Mouse (Mus musculus): ENCODE data around the gene Myt1l. TPM values are rescaled to one million over a fixed set of nuclear protein-coding genes. Genes with fewer than 3 reads are reported as not detected.

Gene Myt1l
- polyA plus RNA-seq, 1 experiment = not detected

GRCm38 (mm10) chr12:29639543-29640196, 111.5 kb downstream of the Myt1l start:
- DNase-seq = no peak
- 74% methylated on average over 11 of the region's 11 CpGs for WGBS
- Histone ChIP-seq H3K4me3 (ENCODE audit: insufficient read depth, low read depth, low read length) (no peak overlapping the region), H3K27ac (ENCODE audit: insufficient read depth, low read depth, low read length) (no peak overlapping the region), H3K36me3 (ENCODE audit: control insufficient read depth, insufficient read depth, low read length) (no peaks in the 10 kb centered on the region), H3K4me1 (ENCODE audit: control insufficient read depth, insufficient read depth, low read length) (no peaks in the 10 kb centered on the region), H3K27me3 (replicated peaks; ENCODE audit: control insufficient read depth, insufficient read depth, low read length) (no peaks in the 10 kb centered on the region)
- TF ChIP-seq CTCF (conservative IDR thresholded peaks at IDR 0.05; ENCODE audit: insufficient read depth, insufficient read length, low read depth, low read length) = no peak
- no peak for TF ChIP-seq POLR2A (IDR thresholded peaks at IDR 0.05; ENCODE audit: low read depth, low read length)

DNA sequence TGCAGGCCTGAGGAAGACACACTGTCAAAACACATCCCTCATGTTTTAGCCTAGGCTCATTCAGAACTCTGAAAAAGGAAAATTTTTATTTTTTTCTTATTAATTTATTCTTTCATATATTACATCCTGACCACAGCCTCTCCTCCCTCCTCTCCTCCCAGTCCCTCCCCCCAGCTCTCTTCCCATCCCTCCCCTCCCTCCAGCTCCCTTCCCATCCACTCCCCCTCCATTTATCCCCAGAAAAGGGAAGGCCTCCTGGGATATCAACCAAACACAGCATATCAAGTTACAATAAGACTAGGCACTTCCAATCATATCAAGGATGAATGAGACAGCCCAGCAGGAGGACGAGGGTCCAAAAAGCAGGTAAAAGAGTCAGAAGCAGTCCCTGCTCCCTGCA, 112.0 kb downstream of the Myt1l start:
- Histone ChIP-seq H3K36me3 (ENCODE audit: control insufficient read depth, insufficient read depth, low read length) (no peaks in the 10 kb centered on the region), H3K4me1 (ENCODE audit: control insufficient read depth, insufficient read depth, low read length) (no peaks in the 10 kb centered on the region), H3K27ac (ENCODE audit: insufficient read depth, low read depth, low read length) (no peak overlapping the region), H3K4me3 (ENCODE audit: insufficient read depth, low read depth, low read length) (no peak overlapping the region), H3K27me3 (replicated peaks; ENCODE audit: control insufficient read depth, insufficient read depth, low read length) (no peaks in the 10 kb centered on the region)
- TF ChIP-seq CTCF (conservative IDR thresholded peaks at IDR 0.05; ENCODE audit: insufficient read depth, insufficient read length, low read depth, low read length) = no peak
- no peak for TF ChIP-seq POLR2A (IDR thresholded peaks at IDR 0.05; ENCODE audit: low read depth, low read length)
- DNase-seq = no peak
- WGBS = 76% methylated on average over 1 of the region's 1 CpGs

GRCm38 (mm10) chr12:29642915-29643314, 114.7 kb downstream of the Myt1l start:
- Histone ChIP-seq H3K27me3 (replicated peaks; ENCODE audit: control insufficient read depth, insufficient read depth, low read length) (no peaks in the 10 kb centered on the region), H3K4me3 (ENCODE audit: insufficient read depth, low read depth, low read length) (no peak overlapping the region), H3K36me3 (ENCODE audit: control insufficient read depth, insufficient read depth, low read length) (no peaks in the 10 kb centered on the region), H3K27ac (ENCODE audit: insufficient read depth, low read depth, low read length) (no peak overlapping the region), H3K4me1 (ENCODE audit: control insufficient read depth, insufficient read depth, low read length) (no peaks in the 10 kb centered on the region)
- TF ChIP-seq CTCF (conservative IDR thresholded peaks at IDR 0.05; ENCODE audit: insufficient read depth, insufficient read length, low read depth, low read length) = no peak
- no peak for TF ChIP-seq POLR2A (IDR thresholded peaks at IDR 0.05; ENCODE audit: low read depth, low read length)
- 7% methylated on average over 4 of the region's 4 CpGs for WGBS
- DNase-seq = no peak

GRCm38 (mm10) chr12:29644091-29644490, 115.9 kb downstream of the Myt1l start:
- DNase-seq = no peak
- TF ChIP-seq CTCF (conservative IDR thresholded peaks at IDR 0.05; ENCODE audit: insufficient read depth, insufficient read length, low read depth, low read length) (no peak), POLR2A (IDR thresholded peaks at IDR 0.05; ENCODE audit: low read depth, low read length) (no peak)
- Histone ChIP-seq H3K27me3 (replicated peaks; ENCODE audit: control insufficient read depth, insufficient read depth, low read length) (no peaks in the 10 kb centered on the region), H3K4me1 (ENCODE audit: control insufficient read depth, insufficient read depth, low read length) (no peaks in the 10 kb centered on the region), H3K27ac (ENCODE audit: insufficient read depth, low read depth, low read length) (no peak overlapping the region), H3K36me3 (ENCODE audit: control insufficient read depth, insufficient read depth, low read length) (no peaks in the 10 kb centered on the region), H3K4me3 (ENCODE audit: insufficient read depth, low read depth, low read length) (no peak overlapping the region)
- WGBS = 77% methylated on average over 4 of the region's 4 CpGs

GRCm38 (mm10) chr12:29644721-29645120, 116.5 kb downstream of the Myt1l start:
- WGBS = 81% methylated on average over 7 of the region's 7 CpGs
- TF ChIP-seq POLR2A (IDR thresholded peaks at IDR 0.05; ENCODE audit: low read depth, low read length) (no peak), CTCF (conservative IDR thresholded peaks at IDR 0.05; ENCODE audit: insufficient read depth, insufficient read length, low read depth, low read length) (no peak)

GRCm38 (mm10) chr12:29649510-29650152, 121.4 kb downstream of the Myt1l start:
- Histone ChIP-seq H3K27ac (ENCODE audit: insufficient read depth, low read depth, low read length) (no peak overlapping the region), H3K27me3 (replicated peaks; ENCODE audit: control insufficient read depth, insufficient read depth, low read length) (no peaks in the 10 kb centered on the region), H3K36me3 (ENCODE audit: control insufficient read depth, insufficient read depth, low read length) (no peaks in the 10 kb centered on the region), H3K4me1 (ENCODE audit: control insufficient read depth, insufficient read depth, low read length) (no peaks in the 10 kb centered on the region), H3K4me3 (ENCODE audit: insufficient read depth, low read depth, low read length) (no peak overlapping the region)
- TF ChIP-seq POLR2A (IDR thresholded peaks at IDR 0.05; ENCODE audit: low read depth, low read length) (no peak), CTCF (conservative IDR thresholded peaks at IDR 0.05; ENCODE audit: insufficient read depth, insufficient read length, low read depth, low read length) (no peak)
- no peak for DNase-seq
- 76% methylated on average over 10 of the region's 10 CpGs for WGBS

More at GRCm38 (mm10) chr12:29644721-29645120, 116.5 kb downstream of the Myt1l start:
- H3K36me3 ChIP-seq (ENCODE audit: control insufficient read depth, insufficient read depth, low read length) = no peaks in the 10 kb centered on the region
- H3K4me1 ChIP-seq (ENCODE audit: control insufficient read depth, insufficient read depth, low read length) = no peaks in the 10 kb centered on the region
- H3K4me3 ChIP-seq (ENCODE audit: insufficient read depth, low read depth, low read length) = no peak overlapping the region
- H3K27ac ChIP-seq (ENCODE audit: insufficient read depth, low read depth, low read length) = no peak overlapping the region
- DNase-seq = no peak
- no peaks in the 10 kb centered on the region for H3K27me3 ChIP-seq (replicated peaks; ENCODE audit: control insufficient read depth, insufficient read depth, low read length)

GRCm38 (mm10) chr12:29652516-29652915, 124.3 kb downstream of the Myt1l start:
- Histone ChIP-seq H3K4me3 (ENCODE audit: insufficient read depth, low read depth, low read length) (no peak overlapping the region), H3K27me3 (replicated peaks; ENCODE audit: control insufficient read depth, insufficient read depth, low read length) (no peaks in the 10 kb centered on the region), H3K4me1 (ENCODE audit: control insufficient read depth, insufficient read depth, low read length) (no peaks in the 10 kb centered on the region), H3K27ac (ENCODE audit: insufficient read depth, low read depth, low read length) (no peak overlapping the region), H3K36me3 (ENCODE audit: control insufficient read depth, insufficient read depth, low read length) (no peaks in the 10 kb centered on the region)
- TF ChIP-seq POLR2A (IDR thresholded peaks at IDR 0.05; ENCODE audit: low read depth, low read length) (no peak), CTCF (conservative IDR thresholded peaks at IDR 0.05; ENCODE audit: insufficient read depth, insufficient read length, low read depth, low read length) (no peak)
- DNase-seq = no peak
- 78% methylated on average over 5 of the region's 5 CpGs for WGBS

Data from kidney, adult 2 months (tissue).